Mouse (Mus musculus) thymus, adult 2 months (tissue): ENCODE measurements at regions not wholly inside any gene's neighbourhood (a gene's known extent, or its start where the extent isn't known, plus 50 kb on each side); places are given as distances from the start of the nearest gene placed in this dataset.

Source experiments
- DNase-seq: peaks from one replicate; pipeline ENCODE4 v3.0.0; 2021
- H3K27ac ChIP-seq: fragments of 200-500 bp; 2 replicates; pipeline ENCODE4 v1.5.1; 2012; ENCODE audit warnings: low read length, control low read depth; ENCODE audit not compliant: control insufficient read depth, insufficient read depth
- H3K27me3 ChIP-seq: fragments of 200-500 bp; 2 replicates; pipeline ENCODE4 v1.6.1; 2012; ENCODE audit warnings: mild to moderate bottlenecking, low read length, moderate library complexity, mixed read lengths; ENCODE audit not compliant: control insufficient read depth, insufficient read depth
- H3K36me3 ChIP-seq: fragments of 200-500 bp; 2 replicates; pipeline ENCODE4 v1.6.1; 2012; ENCODE audit warnings: mild to moderate bottlenecking, low read length, moderate library complexity; ENCODE audit not compliant: control insufficient read depth, insufficient read depth
- H3K4me1 ChIP-seq: fragments of 200-500 bp; replicated peaks from 2 replicates; pipeline ENCODE4 v1.6.1; 2012; ENCODE audit warnings: low read length; ENCODE audit not compliant: control insufficient read depth, insufficient read depth
- H3K4me3 ChIP-seq: fragments of 200-500 bp; 2 replicates; pipeline ENCODE4 v1.5.1; 2012; ENCODE audit warnings: mild to moderate bottlenecking, low read length, control low read depth, moderate library complexity; ENCODE audit not compliant: control insufficient read depth, insufficient read depth
- CTCF ChIP-seq: fragments of 200-500 bp; IDR thresholded peaks from 2 replicates; pipeline ENCODE4 v1.5.1; 2012; ENCODE audit warnings: mild to moderate bottlenecking, control low read depth, low read length, moderate library complexity, borderline replicate concordance; ENCODE audit not compliant: control insufficient read depth, poor library complexity, insufficient read depth; ENCODE audit errors: extremely low read depth
- POLR2A ChIP-seq: fragments of 200-500 bp; IDR thresholded peaks from 2 replicates; pipeline ENCODE4 v1.6.1; 2012; ENCODE audit warnings: mild to moderate bottlenecking, low read length, control low read depth, moderate library complexity; ENCODE audit not compliant: control insufficient read depth, poor library complexity, insufficient read depth; ENCODE audit errors: extremely low read depth
- WGBS: fragments of 180-500 bp; shearing (Covaris S2); methylation state at CpG from one replicate; pipeline ENCODE4 v1.1.7; 2018; 5-methylcytosine and 5-hydroxymethylcytosine counted together

DNA sequence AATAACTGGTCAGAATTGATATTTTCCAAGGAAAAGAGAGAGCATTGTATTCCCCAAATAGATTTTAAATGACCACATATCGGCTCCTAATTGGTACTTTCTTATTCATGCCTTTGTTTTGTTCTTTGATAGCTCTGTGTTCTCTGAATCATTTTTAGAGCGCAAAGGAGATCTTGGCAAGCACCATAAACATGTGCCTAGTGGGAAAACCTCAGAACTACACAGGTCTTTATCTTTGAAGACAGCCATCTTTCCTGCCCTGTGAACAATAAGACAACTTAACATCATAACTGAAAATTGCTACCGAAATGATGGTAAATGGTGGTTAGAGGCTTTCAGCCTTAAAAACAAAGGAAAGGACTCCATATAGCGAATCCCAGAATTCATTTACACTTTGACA is 72.7 kb upstream of the Chd2 start:
- no peak overlapping the region for H3K27ac ChIP-seq
- H3K36me3 ChIP-seq, result no peaks in the 10 kb centered on the region
- TF ChIP-seq CTCF (no peak), POLR2A (no peak)
- H3K4me3 ChIP-seq, result no peak overlapping the region
- no peak for DNase-seq
- H3K27me3 ChIP-seq, result no peaks in the 10 kb centered on the region
- H3K4me1 ChIP-seq, result peaks cover 12% of the 10 kb centered on the region
- 80% methylated on average over 4 of the region's 4 CpGs for WGBS

GRCm38 (mm10) chr7:73612752-73613092 is 71.1 kb upstream of the Chd2 start:
- no peaks in the 10 kb centered on the region for H3K36me3 ChIP-seq
- 71% methylated on average over 3 of the region's 3 CpGs for WGBS
- TF ChIP-seq CTCF (no peak), POLR2A (no peak)
- H3K4me3 ChIP-seq, result no peak overlapping the region
- DNase-seq, result no peak
- H3K27ac ChIP-seq, result no peak overlapping the region
- H3K4me1 ChIP-seq, result peaks cover 14% of the 10 kb centered on the region
- H3K27me3 ChIP-seq, result no peaks in the 10 kb centered on the region

DNA sequence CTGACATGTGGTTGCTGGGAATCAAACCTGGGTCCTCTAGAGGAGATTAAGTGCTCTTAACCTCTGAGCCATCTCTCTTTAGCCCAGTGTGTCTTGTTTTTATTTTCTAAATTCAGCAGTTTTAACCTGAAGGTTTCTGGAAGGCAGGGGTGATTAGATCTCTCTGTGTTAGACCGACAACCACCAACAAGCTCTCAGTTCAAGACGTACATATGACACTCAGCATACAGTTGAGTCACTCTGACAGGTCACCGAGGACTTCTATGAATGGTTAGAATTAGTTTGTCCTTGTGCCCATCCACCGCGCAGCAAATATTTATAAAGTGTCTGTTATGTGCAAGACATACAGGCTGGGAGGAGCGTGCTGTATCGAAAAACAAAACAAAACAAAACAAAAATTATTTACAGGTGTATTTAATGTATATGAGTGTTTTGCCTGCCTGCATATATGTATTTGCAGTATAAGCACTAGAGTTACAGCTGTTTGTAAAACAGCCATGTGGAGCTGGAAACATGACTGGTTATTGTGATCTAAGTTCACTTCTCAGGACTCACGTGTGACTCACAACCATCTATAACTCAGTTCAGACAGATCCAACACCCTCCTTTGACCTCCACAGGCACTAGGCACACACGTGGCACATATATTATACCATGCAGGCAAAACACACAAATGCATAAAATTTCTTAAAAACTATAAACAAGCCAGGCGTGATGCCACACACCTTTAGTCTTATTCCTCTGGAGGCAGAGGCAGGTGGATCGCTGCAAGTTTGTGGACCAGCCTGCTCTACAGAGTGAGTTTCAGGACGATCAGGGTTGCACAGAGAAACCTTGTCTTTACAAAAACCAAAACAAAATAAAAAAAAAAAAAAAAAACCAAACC is 70.5 kb upstream of the Chd2 start:
- Histone ChIP-seq H3K4me1 (peaks cover 14% of the 10 kb centered on the region), H3K4me3 (no peak overlapping the region), H3K27me3 (no peaks in the 10 kb centered on the region), H3K36me3 (no peaks in the 10 kb centered on the region), H3K27ac (no peak overlapping the region)
- TF ChIP-seq POLR2A (no peak), CTCF (no peak)
- no peak for DNase-seq
- 85% methylated on average over 12 of the region's 12 CpGs for WGBS

GRCm38 (mm10) chr7:73608804-73609275 is 67.2 kb upstream of the Chd2 start:
- H3K36me3 ChIP-seq, result no peaks in the 10 kb centered on the region
- TF ChIP-seq POLR2A (no peak), CTCF (no peak)
- DNase-seq, result no peak
- no peak overlapping the region for H3K4me3 ChIP-seq
- H3K4me1 ChIP-seq, result peaks cover 25% of the 10 kb centered on the region
- H3K27ac ChIP-seq, result no peak overlapping the region; the same call in 1 of the 2 replicates
- H3K27me3 ChIP-seq, result no peaks in the 10 kb centered on the region
- 2% methylated on average over 5 of the region's 5 CpGs for WGBS

DNA sequence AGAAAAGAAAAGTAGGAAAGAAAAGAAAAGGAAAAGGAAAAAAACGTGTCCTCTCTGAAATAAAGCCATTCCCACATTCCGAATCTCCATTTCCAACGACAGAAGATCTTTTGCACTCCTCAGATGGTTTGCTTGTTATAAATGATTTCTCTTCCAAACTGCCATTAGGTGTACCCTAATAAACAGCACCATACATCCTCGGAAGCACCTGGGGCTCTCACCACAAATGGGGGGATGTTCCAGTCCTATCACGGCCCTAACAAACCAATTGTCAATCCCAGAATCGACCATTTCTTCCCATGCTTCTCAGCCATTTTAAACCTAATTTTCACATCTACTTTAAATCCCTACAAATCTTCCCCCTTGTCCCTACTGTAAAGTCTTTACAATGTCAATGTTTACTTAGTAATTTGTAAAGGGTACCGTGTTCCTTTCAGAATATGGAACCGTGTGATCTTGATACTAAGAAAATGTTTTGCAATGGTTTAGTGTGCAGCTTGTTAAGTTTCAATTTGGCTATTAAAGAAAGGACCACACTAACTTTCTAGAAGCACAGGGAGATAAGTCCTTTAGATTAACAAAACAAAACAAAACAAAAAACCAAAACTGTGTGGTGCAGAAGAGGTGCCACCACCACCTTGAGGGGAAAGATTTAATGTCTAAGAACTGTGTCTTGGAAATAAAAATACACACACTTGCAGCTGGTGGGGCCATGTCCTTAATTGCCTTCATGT is 66.6 kb upstream of the Chd2 start:
- DNase-seq, result peak; percentile 20
- no peak for TF ChIP-seq POLR2A
- no peak for TF ChIP-seq CTCF
- no peaks in the 10 kb centered on the region for H3K27me3 ChIP-seq
- peaks cover 22% of the 10 kb centered on the region for H3K4me1 ChIP-seq
- no peaks in the 10 kb centered on the region for H3K36me3 ChIP-seq
- WGBS, result 15% methylated on average over 8 of the region's 8 CpGs
- peak overlapping the region; percentile 80 for H3K27ac ChIP-seq
- H3K4me3 ChIP-seq, result no peak overlapping the region

DNA sequence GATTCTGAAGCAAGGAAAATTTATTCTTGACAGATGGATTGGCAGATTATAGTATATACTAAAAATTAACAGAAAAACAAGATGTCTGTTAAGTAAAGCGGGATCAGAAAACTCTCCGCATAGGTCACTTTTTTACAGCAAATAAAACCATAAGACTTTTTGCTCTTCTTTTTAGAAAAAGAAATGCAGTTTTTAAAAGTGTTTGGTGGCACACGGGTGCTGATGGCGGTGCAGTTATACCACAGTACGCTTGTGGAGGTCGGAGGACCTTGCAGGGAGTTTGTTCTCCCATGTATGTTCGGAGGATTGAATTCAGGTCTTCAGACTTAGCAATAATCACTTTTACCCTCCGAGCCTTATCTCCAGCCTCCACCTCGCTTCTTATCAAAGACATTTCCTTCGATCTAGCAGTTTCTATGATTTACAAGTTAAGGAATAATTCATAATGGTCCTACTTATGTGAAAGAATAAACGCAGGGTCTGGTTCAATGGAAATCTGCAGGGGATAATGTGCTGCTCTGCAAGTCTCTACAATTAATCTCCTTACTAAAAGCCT is 65.9 kb upstream of the Chd2 start:
- Histone ChIP-seq H3K4me3 (no peak overlapping the region), H3K27ac (peak overlapping the region; percentile 80), H3K4me1 (peaks cover 20% of the 10 kb centered on the region), H3K27me3 (no peaks in the 10 kb centered on the region), H3K36me3 (no peaks in the 10 kb centered on the region)
- peak; percentile 41 for DNase-seq
- WGBS, result 7% methylated on average over 11 of the region's 11 CpGs
- TF ChIP-seq CTCF (no peak), POLR2A (no peak)
